Mouse (Mus musculus) MEL (cell line): Measurements from ENCODE around the gene Rps23. TPM values are rescaled to one million over a fixed set of nuclear protein-coding genes. Genes with fewer than 3 reads are reported as not detected.

Source experiments
- DNase-seq: peaks from one replicate; pipeline ENCODE4 v3.0.0; 2011; ENCODE audit warnings: low read depth, low spot score
- H3K27ac ChIP-seq: 2 replicates; pipeline ENCODE4 v1.5.1; 2012; ENCODE audit warnings: low read depth, mild to moderate bottlenecking, control low read depth, low read length, moderate library complexity; ENCODE audit not compliant: control insufficient read depth
- H3K27me3 ChIP-seq, 2 experiments: fragments of 150-350 bp in 1 of 2; sonication (generic) in 1 of 2; 2 replicates each; pipeline ENCODE4 v1.6.1; 2012; ENCODE audit warnings: low read length in 2 of 2, mild to moderate bottlenecking in 2 of 2, improper control_type of control experiment in 1 of 2, moderate library complexity in 1 of 2; ENCODE audit not compliant: insufficient read depth in 2 of 2, control insufficient read depth in 1 of 2
- H3K36me3 ChIP-seq, 2 experiments: 2 replicates each; pipeline ENCODE4 v1.6.1; 2012 to 2014; ENCODE audit warnings: low read length in 2 of 2, improper control_type of control experiment in 1 of 2, inconsistent platforms in 1 of 2, mild to moderate bottlenecking in 1 of 2; ENCODE audit not compliant: insufficient read depth in 2 of 2, control insufficient read depth in 1 of 2
- H3K4me1 ChIP-seq, 2 experiments: fragments of 150-350 bp in 1 of 2; sonication (generic) in 1 of 2; 2 replicates each; pipeline ENCODE4 v1.6.1; 2012; ENCODE audit warnings: low read length in 2 of 2, improper control_type of control experiment in 1 of 2, mild to moderate bottlenecking in 1 of 2; ENCODE audit not compliant: insufficient read depth in 2 of 2, control insufficient read depth in 1 of 2
- H3K4me3 ChIP-seq, 2 experiments: fragments of 150-350 bp in 1 of 2; sonication (generic) in 1 of 2; 2 replicates each; pipeline ENCODE4 v1.5.1; 2012; ENCODE audit warnings: low read depth in 2 of 2, low read length in 2 of 2, mild to moderate bottlenecking in 2 of 2, moderate library complexity in 2 of 2, control low read depth in 1 of 2, improper control_type of control experiment in 1 of 2; ENCODE audit not compliant: control insufficient read depth in 1 of 2, insufficient read depth in 1 of 2
- H3K79me2 ChIP-seq: 2 replicates; pipeline ENCODE4 v1.6.1; 2012; ENCODE audit warnings: mild to moderate bottlenecking, low read length, moderate library complexity; ENCODE audit not compliant: control insufficient read depth, poor library complexity, insufficient read depth
- H3K9ac ChIP-seq: 2 replicates; pipeline ENCODE4 v1.6.1; 2012; ENCODE audit warnings: low read depth, mild to moderate bottlenecking, control low read depth, low read length, moderate library complexity; ENCODE audit not compliant: control insufficient read depth, poor library complexity, severe bottlenecking
- H3K9me3 ChIP-seq: fragments of 150-350 bp; sonication (generic); replicated peaks from 2 replicates; pipeline ENCODE4 v1.6.1; 2012; ENCODE audit warnings: mild to moderate bottlenecking, low read length, improper control_type of control experiment, moderate library complexity; ENCODE audit not compliant: insufficient read depth
- BHLHE40 ChIP-seq: IDR thresholded peaks from 2 replicates; pipeline ENCODE4 v1.6.1; 2012; ENCODE audit warnings: low read depth, mild to moderate bottlenecking, inconsistent platforms, low read length, improper control_type of control experiment, borderline replicate concordance
- CHD1 ChIP-seq: IDR thresholded peaks from 2 replicates; pipeline ENCODE4 v1.6.1; 2012; ENCODE audit warnings: low read depth, mild to moderate bottlenecking, inconsistent platforms, low read length, improper control_type of control experiment
- CTCF ChIP-seq, 3 experiments: IDR thresholded peaks in 2 of 3; conservative IDR thresholded peaks in 1 of 3; 2 replicates each; pipeline ENCODE4 v1.5.1; 2011 to 2012; ENCODE audit warnings: low read length in 3 of 3, low read depth in 2 of 3, mild to moderate bottlenecking in 2 of 3, improper control_type of control experiment in 1 of 3, inconsistent platforms in 1 of 3, mixed read lengths in 1 of 3, moderate library complexity in 1 of 3; ENCODE audit not compliant: control insufficient read depth in 1 of 3, insufficient read depth in 1 of 3, poor library complexity in 1 of 3, severe bottlenecking in 1 of 3
- EP300 ChIP-seq, 2 experiments: IDR thresholded peaks; 2 replicates each; pipeline ENCODE4 v1.6.1; 2011; ENCODE audit warnings: improper control_type of control experiment in 2 of 2, low read length in 2 of 2, low read depth in 1 of 2, mild to moderate bottlenecking in 1 of 2
- ETS1 ChIP-seq: IDR thresholded peaks from 2 replicates; pipeline ENCODE4 v1.6.1; 2012; ENCODE audit warnings: low read depth, mild to moderate bottlenecking, inconsistent platforms, low read length, improper control_type of control experiment, moderate library complexity
- HCFC1 ChIP-seq: IDR thresholded peaks from 2 replicates; pipeline ENCODE4 v1.6.1; 2012; ENCODE audit warnings: low read depth, mild to moderate bottlenecking, inconsistent platforms, low read length, improper control_type of control experiment, moderate library complexity
- MYC ChIP-seq: IDR thresholded peaks from 2 replicates; pipeline ENCODE4 v1.6.1; 2011; ENCODE audit warnings: low read depth, mild to moderate bottlenecking, low read length, improper control_type of control experiment, moderate library complexity
- NELFE ChIP-seq: IDR thresholded peaks from 2 replicates; pipeline ENCODE4 v1.6.1; 2011; ENCODE audit warnings: low read depth, low read length, improper control_type of control experiment
- NRF1 ChIP-seq: IDR thresholded peaks from 2 replicates; pipeline ENCODE4 v1.6.1; 2014; ENCODE audit warnings: low read depth, mild to moderate bottlenecking, inconsistent platforms, low read length, improper control_type of control experiment, moderate library complexity; ENCODE audit not compliant: poor library complexity, insufficient read depth, severe bottlenecking
- RAD21 ChIP-seq: IDR thresholded peaks from 2 replicates; pipeline ENCODE4 v1.6.1; 2011; ENCODE audit warnings: mild to moderate bottlenecking, low read depth, low read length, improper control_type of control experiment
- SIN3A ChIP-seq: IDR thresholded peaks from 2 replicates; pipeline ENCODE4 v1.6.1; 2012; ENCODE audit warnings: low read length, improper control_type of control experiment, inconsistent platforms
- SMC3 ChIP-seq: IDR thresholded peaks from 2 replicates; pipeline ENCODE4 v1.6.1; 2011; ENCODE audit warnings: low read depth, low read length, improper control_type of control experiment
- TCF12 ChIP-seq: IDR thresholded peaks from 2 replicates; pipeline ENCODE4 v1.6.1; 2014; ENCODE audit warnings: low read depth, mild to moderate bottlenecking, inconsistent platforms, low read length, improper control_type of control experiment, moderate library complexity
- ZC3H11A ChIP-seq: IDR thresholded peaks from 2 replicates; pipeline ENCODE4 v1.6.1; 2012; ENCODE audit warnings: low read depth, mild to moderate bottlenecking, inconsistent platforms, low read length, improper control_type of control experiment
- ZKSCAN1 ChIP-seq: IDR thresholded peaks from 2 replicates; pipeline ENCODE4 v1.6.1; 2012; ENCODE audit warnings: low read depth, mild to moderate bottlenecking, inconsistent platforms, low read length, improper control_type of control experiment, moderate library complexity
- ZNF384 ChIP-seq: IDR thresholded peaks from 2 replicates; pipeline ENCODE4 v1.6.1; 2012; ENCODE audit warnings: low read depth, mild to moderate bottlenecking, inconsistent platforms, low read length, improper control_type of control experiment
- polyA plus RNA-seq, 2 experiments: library from polyadenylated mRNA; stranded (reverse) in 1 of 2; unstranded in 1 of 2; fragments of >175 nt in 1 of 2; fragments of >200 nt in 1 of 2; gene quantifications; 2 replicates each; pipeline versions ENCODE4 v1.2.1 to v1.2.4; 2012; ENCODE audit warnings: low replicate concordance in 2 of 2, low read depth in 1 of 2; ENCODE audit not compliant: insufficient read length in 2 of 2, insufficient read depth in 1 of 2, missing spikeins in 1 of 2
- total RNA-seq: library from RNA; depleted of rRNA; stranded (reverse); fragments of 300-350 nt; gene quantifications from 2 replicates; pipeline ENCODE4 v1.2.3, GENCODE M21; 2012

Gene Rps23
- total and polyA plus RNA-seq, 3 experiments, result 389 to 2,086 TPM; not detected in 1

DNA sequence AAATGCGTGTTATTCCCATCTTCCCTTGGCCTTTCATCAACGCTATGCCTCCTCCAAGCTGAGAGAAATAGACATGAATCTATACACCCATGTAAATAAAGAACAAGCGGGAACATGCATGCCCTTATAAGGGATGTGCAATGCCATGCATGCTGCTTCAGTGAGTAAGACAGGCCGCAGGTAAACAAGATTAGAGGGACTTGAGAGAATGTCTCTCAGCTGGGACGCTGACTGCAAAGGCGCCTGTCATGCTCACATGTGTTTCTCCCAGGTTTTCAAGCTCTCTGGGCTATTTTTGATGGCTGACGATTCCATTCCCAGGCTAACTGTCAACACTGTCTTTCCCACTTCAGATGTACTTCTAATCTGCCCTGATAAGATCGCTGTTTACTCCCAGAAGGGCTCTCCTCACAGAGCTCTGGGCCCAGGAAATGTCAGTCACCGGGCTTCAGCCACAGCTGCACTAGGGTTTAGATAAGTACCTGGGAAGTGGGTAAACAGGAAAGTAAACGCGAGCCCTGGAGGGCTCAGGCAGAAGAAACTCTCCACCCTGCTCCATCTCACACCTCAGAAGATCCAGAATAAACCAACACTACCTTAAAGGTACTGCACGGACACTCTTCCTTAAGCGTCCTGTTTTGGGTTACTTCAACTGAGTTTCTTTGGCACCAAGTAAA lies 36.8 kb upstream of the Rps23 start:
- no peaks in the 10 kb centered on the region; a peak in 1 of 4 replicates for H3K36me3 ChIP-seq
- no peak overlapping the region for H3K27ac ChIP-seq
- peak overlapping the region in 1 of 2 experiments; percentile 44; a peak in 2 of 4 replicates for H3K4me3 ChIP-seq
- no peaks in the 10 kb centered on the region for H3K27me3 ChIP-seq
- no peaks in the 10 kb centered on the region for H3K79me2 ChIP-seq
- TF ChIP-seq TCF12 (peak; percentile 28; the same call in 1 of the 2 replicates), CHD1 (no peak), NELFE (no peak), EP300 (IDR thresholded peaks at IDR 0.05; ENCODE audit: low read depth in 1 of 2, low read length in 2 of 2) (peak in 1 of 2 experiments; percentile 27; a peak in 1 of 4 replicates), HCFC1 (no peak), ETS1 (peak; percentile 62)
- peak; percentile 12 for DNase-seq
- H3K4me1 ChIP-seq, result 0 out of 4 replicates have a peak, but pooled peaks cover 0 to 3% of the 10 kb centered on the region in 2 experiments
- H3K9ac ChIP-seq, result no peak overlapping the region
- no peaks in the 10 kb centered on the region for H3K9me3 ChIP-seq

DNA sequence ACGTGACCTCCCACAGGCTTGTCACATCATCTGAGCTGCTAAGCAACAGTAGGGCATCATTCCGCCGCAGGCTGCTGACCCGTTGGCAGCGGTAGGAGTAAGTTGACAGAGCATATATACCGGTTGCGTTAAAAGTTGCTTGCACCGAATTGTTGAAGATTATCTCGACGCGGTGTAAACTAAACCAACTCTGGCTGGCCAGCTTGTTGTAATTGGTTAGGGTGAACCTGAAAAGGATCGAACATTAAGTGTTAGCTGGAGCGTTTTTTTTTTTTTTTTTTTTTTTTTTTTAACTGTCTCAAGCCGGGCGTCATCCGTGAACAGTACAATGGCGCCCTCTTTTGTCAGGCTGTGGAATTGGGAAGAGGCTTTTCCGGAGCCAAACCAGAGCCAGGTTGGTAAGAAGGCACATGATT lies 36.2 kb upstream of the Rps23 start:
- Histone ChIP-seq H3K27me3 (no peaks in the 10 kb centered on the region), H3K4me1 (0 out of 4 replicates have a peak, but pooled peaks cover 0 to 3% of the 10 kb centered on the region in 2 experiments), H3K79me2 (no peaks in the 10 kb centered on the region), H3K27ac (no peak overlapping the region), H3K9ac (0 out of 2 replicates have a peak overlapping the region, but pooled peaks have one; percentile 23), H3K9me3 (no peaks in the 10 kb centered on the region), H3K36me3 (no peaks in the 10 kb centered on the region; a peak in 1 of 4 replicates), H3K4me3 (peak overlapping the region; percentile 44 to 55)
- DNase-seq, result peak; percentile 70
- peak; percentile 27; the same call in 1 of the 2 replicates for TF ChIP-seq TCF12
- peak; percentile 76 for TF ChIP-seq SMC3
- peak; percentile 81 for TF ChIP-seq ZC3H11A
- TF ChIP-seq SIN3A, result no peak
- no peak for TF ChIP-seq BHLHE40
- no peak for TF ChIP-seq NRF1
- TF ChIP-seq RAD21, result peak; percentile 92
- peak; percentile 72 to 80 (median 78) for TF ChIP-seq CTCF (IDR thresholded peaks at IDR 0.05 in 2 of 3, conservative IDR thresholded peaks at IDR 0.05 in 1 of 3; ENCODE audit: control insufficient read depth in 1 of 3, insufficient read depth in 1 of 3, low read depth in 2 of 3, low read length in 3 of 3, poor library complexity in 1 of 3, severe bottlenecking in 1 of 3)
- no peak for TF ChIP-seq HCFC1
- peak; percentile 95 for TF ChIP-seq ZNF384
- peak; percentile 82 for TF ChIP-seq ZKSCAN1
- no peak for TF ChIP-seq MYC
